Mouse (Mus musculus) hindbrain, embryonic 16.5 days (tissue): ENCODE measurements around the gene Plscr2. TPM values are rescaled to one million over a fixed set of nuclear protein-coding genes. Genes with fewer than 3 reads are reported as not detected.
A peak's percentile ranks its signal among the peaks of the same experiment; 100 is the strongest.

ENCODE experiments used
- ATAC-seq: fragments of 200-750 bp; cut with Nextera tagmentation; 2 replicates; pipeline ENCODE4 v1.8.0; 2017; ENCODE audit warnings: moderate TSS enrichment, moderate library complexity
- H3K27ac ChIP-seq: fragments of 300-500 bp; sonication (generic); 2 replicates; pipeline ENCODE4 v1.5.1; 2014; ENCODE audit warnings: low read depth, mild to moderate bottlenecking, control low read depth, low read length, moderate library complexity
- H3K27me3 ChIP-seq: fragments of 300-500 bp; sonication (generic); replicated peaks from 2 replicates; pipeline ENCODE4 v1.6.1; 2014; ENCODE audit warnings: low read length; ENCODE audit not compliant: control insufficient read depth, insufficient read depth
- H3K36me3 ChIP-seq: fragments of 300-500 bp; sonication (generic); 2 replicates; pipeline ENCODE4 v1.6.1; 2014; ENCODE audit warnings: mild to moderate bottlenecking, low read length, moderate library complexity, mixed read lengths; ENCODE audit not compliant: control insufficient read depth, insufficient read depth
- H3K4me1 ChIP-seq: fragments of 300-500 bp; sonication (generic); 2 replicates; pipeline ENCODE4 v1.6.1; 2014; ENCODE audit warnings: low read depth, low read length; ENCODE audit not compliant: control insufficient read depth, insufficient read depth
- H3K4me2 ChIP-seq: fragments of 300-500 bp; sonication (generic); 2 replicates; pipeline ENCODE4 v1.6.1; 2014; ENCODE audit warnings: mild to moderate bottlenecking, low read length, control low read depth, moderate library complexity
- H3K4me3 ChIP-seq: fragments of 300-500 bp; sonication (generic); 2 replicates; pipeline ENCODE4 v1.5.1; 2014; ENCODE audit warnings: mild to moderate bottlenecking, low read length, control low read depth, moderate library complexity
- H3K9ac ChIP-seq: fragments of 300-500 bp; sonication (generic); 2 replicates; pipeline ENCODE4 v1.6.1; 2014; ENCODE audit warnings: low read depth, mild to moderate bottlenecking, control low read depth, low read length, moderate library complexity
- H3K9me3 ChIP-seq: fragments of 300-500 bp; sonication (generic); 2 replicates; pipeline ENCODE4 v1.6.1; 2014; ENCODE audit warnings: mild to moderate bottlenecking, low read length, moderate library complexity; ENCODE audit not compliant: control insufficient read depth
- WGBS: fragments of 180-500 bp; shearing (Covaris S2); extraction: QIAGEN DNeasy Blood & Tissue Kit; methylation state at CpG from one replicate; pipeline ENCODE4 v1.1.7; 2014; 5-methylcytosine and 5-hydroxymethylcytosine counted together
- polyA plus RNA-seq: library from polyadenylated mRNA; unstranded; fragments of >200 nt; fragmentation: Nextera tagmentation; extraction: Ambion mirVana; gene quantifications from 2 replicates; pipeline ENCODE4 v1.2.1, GENCODE M21; 2015

The Plscr2 gene
- polyA plus RNA-seq, 1 experiment from 2014 or later: 0.78 TPM

DNA sequence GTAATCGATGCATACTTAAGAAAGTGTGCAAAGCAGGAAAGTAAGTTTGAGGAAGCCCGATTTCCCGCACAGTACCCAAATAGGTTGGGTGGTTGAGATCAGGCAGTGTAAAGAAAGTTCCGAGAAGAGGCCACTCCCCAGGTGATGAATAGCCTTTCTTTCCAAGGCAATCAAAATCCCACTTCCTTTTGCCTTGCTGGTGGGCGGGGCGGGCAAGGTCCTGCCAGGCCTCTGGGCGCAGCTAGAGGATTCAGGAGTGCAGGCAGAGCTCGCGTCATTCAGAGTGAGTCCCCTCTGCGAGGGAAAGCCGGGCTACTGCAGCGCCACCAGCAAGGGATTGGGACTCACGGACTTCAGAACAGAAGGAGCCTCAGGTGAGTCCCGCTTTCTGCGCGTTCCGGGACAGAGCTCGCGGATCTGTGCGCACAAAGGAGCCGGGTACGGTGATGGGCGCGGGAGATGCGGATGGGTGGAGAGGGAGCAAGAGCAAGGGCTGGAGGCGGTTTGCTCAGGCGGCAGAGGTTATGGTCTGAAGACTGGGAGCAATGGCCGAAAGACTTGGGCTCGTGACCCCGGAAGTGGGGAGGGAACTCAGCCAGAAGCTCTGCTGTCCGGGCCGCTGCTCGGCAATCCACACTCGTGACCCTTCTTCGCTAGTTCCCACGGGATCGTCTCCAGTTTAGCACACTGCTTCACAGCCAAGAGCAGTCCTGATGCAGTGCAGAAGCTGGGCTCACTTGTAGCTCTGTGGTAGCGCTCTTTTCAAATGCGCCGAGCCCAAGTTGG is 25.2 kb upstream of the Plscr2 start:
- no peaks in the 10 kb centered on the region for H3K9me3 ChIP-seq
- peak overlapping the region; percentile 79 for H3K27ac ChIP-seq
- no peaks in the 10 kb centered on the region for H3K36me3 ChIP-seq
- peak; percentile 94 for ATAC-seq
- peaks cover 9% of the 10 kb centered on the region for H3K4me1 ChIP-seq
- H3K9ac ChIP-seq: peak overlapping the region; percentile 76
- H3K4me2 ChIP-seq: peak overlapping the region; percentile 78
- H3K27me3 ChIP-seq: no peaks in the 10 kb centered on the region
- H3K4me3 ChIP-seq: peak overlapping the region; percentile 57
- under 1% methylated on average over 40 of the region's 40 CpGs for WGBS

DNA sequence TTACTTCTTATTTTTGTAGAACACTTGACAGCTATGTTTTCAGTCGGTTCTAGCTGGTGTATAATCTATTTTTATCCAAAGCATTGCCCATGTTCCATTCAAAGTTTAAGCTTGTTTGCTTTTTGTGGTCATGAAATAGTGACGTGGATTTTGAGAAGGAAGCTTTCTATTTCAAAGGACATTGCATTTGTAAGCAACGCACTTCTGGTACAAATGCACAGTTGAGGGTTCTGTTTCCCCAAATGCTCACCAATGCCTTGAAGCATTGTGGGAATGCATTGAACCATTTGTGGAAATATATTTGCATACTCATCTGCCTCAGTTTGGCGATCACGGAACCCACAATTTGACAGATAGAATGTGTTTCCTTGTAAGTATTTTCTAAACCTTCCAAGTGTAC is 22.7 kb upstream of the Plscr2 start:
- Histone ChIP-seq H3K4me3 (no peak overlapping the region), H3K9me3 (no peaks in the 10 kb centered on the region), H3K36me3 (no peaks in the 10 kb centered on the region), H3K4me2 (no peak overlapping the region), H3K4me1 (peaks cover 9% of the 10 kb centered on the region), H3K27ac (no peak overlapping the region), H3K27me3 (no peaks in the 10 kb centered on the region), H3K9ac (no peak overlapping the region)
- 77% methylated on average over 5 of the region's 5 CpGs for WGBS
- no peak for ATAC-seq

DNA sequence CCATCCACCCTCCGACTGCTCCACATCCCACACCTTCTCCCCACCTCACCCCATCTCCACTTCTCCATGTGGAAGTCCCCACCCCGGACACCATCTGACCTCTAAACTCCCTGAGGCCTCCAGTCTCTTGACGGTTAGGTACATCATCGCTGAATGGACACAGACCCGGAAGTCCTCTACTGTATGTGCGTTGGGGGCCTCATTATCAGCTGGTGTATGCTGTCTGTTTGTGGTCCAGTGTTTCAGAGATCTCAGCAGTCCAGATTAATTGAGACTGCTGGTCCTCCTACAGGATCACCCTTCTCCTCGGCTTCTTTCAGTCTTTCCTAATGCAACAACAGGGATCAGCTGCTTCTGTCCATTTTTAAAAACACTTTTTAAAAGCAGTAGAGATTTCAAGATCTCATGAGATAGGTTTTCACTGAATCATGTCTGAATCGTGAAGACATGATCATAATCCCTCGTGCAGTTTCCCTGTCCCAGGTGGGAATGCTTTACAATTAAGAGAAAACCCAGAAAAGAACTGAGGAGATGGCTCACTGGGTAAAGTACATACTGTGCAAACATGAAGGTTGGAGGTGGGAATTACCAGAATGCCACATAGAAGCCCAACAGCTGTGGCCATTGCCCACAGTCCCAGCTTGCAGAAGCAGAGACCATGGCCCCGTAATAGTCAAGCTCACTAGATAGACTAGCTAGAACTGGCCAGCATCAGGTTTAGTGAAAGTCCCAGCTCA is 21.6 kb upstream of the Plscr2 start:
- no peak overlapping the region for H3K4me2 ChIP-seq
- no peak overlapping the region for H3K9ac ChIP-seq
- no peak for ATAC-seq
- no peaks in the 10 kb centered on the region for H3K9me3 ChIP-seq
- no peaks in the 10 kb centered on the region for H3K27me3 ChIP-seq
- H3K27ac ChIP-seq: no peak overlapping the region
- 93% methylated on average over 10 of the region's 10 CpGs for WGBS
- H3K36me3 ChIP-seq: no peaks in the 10 kb centered on the region
- H3K4me1 ChIP-seq: peaks cover 9% of the 10 kb centered on the region
- H3K4me3 ChIP-seq: no peak overlapping the region

DNA sequence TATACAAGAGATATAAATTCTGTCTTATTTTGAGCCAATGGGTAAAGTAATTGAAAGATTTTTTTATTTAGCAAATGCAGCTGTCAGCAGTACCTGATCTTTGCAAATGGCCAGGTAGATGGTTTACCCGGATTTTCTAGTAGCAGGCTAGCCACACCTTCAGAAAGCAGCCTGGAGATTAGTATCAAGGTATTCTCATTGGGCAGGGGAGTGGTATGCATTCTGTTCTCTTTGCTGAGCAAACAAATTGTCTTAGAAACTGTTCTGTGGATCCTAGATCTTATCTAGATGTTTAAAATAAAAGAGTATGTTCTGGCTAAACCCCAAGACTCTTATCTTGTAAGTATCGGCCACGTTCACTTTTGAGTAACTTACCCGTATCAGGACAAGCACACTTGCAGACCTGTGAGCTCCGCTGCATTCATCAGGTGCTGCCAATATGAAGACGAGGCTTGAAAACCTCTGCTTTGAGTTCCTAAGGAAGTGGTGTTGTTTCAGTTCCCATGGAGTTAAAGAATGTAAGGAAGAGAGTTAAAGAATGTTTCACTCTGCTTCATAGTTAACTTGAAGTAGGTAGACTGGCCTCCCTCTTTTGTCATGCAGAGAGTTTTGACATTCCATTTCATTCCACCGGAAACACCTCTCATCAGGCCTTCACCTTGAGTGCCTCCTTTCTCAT is 14.8 kb upstream of the Plscr2 start:
- H3K27me3 ChIP-seq: no peaks in the 10 kb centered on the region
- H3K9me3 ChIP-seq: no peaks in the 10 kb centered on the region
- H3K4me1 ChIP-seq: no peaks in the 10 kb centered on the region
- ATAC-seq: no peak
- H3K4me2 ChIP-seq: no peak overlapping the region
- no peak overlapping the region for H3K27ac ChIP-seq
- H3K36me3 ChIP-seq: no peaks in the 10 kb centered on the region
- H3K9ac ChIP-seq: no peak overlapping the region
- 86% methylated on average over 7 of the region's 7 CpGs for WGBS
- no peak overlapping the region for H3K4me3 ChIP-seq

DNA sequence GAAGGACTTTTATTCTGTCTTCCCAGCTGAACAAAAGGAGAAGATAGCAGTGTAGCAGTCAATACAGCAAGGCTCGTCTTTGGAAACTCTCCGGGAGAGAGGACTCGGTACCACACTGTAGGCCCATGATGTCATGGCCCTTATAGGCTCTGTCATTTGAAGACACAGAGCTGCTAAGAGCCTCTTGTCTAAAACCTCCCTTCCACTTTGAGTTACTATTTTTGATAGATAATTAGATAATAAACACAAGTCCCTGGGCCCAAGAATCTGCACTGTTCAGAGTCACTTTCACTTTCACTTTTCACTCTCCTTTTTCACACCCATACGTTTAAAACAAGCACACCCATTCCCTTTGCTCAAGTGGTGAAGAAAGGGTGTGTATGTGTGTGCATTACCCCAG is 9.7 kb upstream of the Plscr2 start:
- 90% methylated on average over 4 of the region's 4 CpGs for WGBS

DNA sequence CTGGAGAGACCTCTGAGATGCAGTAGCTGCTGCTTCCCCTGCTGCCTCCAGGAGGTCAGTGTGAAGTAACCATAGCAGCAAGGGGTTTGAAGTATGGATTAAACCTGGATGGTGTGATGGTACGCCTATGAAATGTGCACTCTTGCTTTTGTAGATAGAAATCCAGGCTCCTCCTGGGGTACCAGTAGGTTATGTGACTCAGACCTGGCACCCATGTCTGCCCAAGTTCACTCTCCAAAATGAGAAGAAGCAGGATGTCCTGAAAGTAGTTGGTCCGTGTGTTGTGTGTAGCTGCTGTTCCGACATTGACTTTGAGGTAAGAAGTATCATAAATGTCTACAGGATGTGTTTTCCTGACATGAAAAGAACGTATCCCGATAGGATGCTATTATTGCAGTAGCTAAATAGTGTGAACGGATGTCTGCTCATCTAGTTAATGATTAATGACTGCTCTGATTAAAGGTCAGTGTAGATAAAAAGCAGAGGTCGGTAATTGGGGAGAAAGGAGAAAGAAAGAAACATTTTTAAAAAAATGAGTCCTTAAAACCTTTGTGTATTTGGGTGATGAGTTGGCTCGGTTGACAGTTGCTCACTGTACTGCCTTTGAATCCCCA is 8.7 kb upstream of the Plscr2 start:
- 70% methylated on average over 8 of the region's 8 CpGs for WGBS
- no peak for ATAC-seq
- H3K36me3 ChIP-seq: no peaks in the 10 kb centered on the region

More for the DNA sequence above, 9.7 kb upstream of the Plscr2 start:
- no peak for ATAC-seq
- Histone ChIP-seq H3K4me3 (no peak overlapping the region), H3K9ac (no peak overlapping the region), H3K27me3 (no peaks in the 10 kb centered on the region), H3K4me1 (no peaks in the 10 kb centered on the region), H3K9me3 (no peaks in the 10 kb centered on the region), H3K27ac (no peak overlapping the region), H3K4me2 (no peak overlapping the region), H3K36me3 (no peaks in the 10 kb centered on the region)

DNA sequence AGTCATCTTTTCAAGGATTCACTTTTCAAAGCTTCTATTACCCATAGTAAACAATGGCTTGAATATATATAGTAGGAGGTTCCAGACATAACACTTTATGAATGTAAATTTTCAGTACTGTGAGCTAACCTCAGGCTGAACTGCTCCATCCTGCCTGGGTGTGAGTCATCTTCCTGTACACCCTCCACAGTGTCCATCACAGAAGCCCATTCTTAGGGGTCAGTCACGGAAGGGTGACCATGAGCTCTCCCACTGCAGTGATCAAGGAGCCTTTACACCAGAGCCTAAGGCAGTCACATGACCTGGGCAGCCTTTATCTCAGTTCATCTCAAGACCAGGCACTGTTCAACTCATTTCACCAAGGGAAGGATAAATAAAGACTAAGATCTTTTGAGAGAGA is 7.7 kb upstream of the Plscr2 start:
- ATAC-seq: no peak
- Histone ChIP-seq H3K4me3 (no peak overlapping the region), H3K36me3 (no peaks in the 10 kb centered on the region), H3K27ac (no peak overlapping the region), H3K27me3 (no peaks in the 10 kb centered on the region), H3K9me3 (no peaks in the 10 kb centered on the region), H3K4me1 (no peaks in the 10 kb centered on the region), H3K9ac (no peak overlapping the region), H3K4me2 (no peak overlapping the region)
- 79% methylated on average over 1 of the region's 1 CpGs for WGBS

More for the DNA sequence above, 8.7 kb upstream of the Plscr2 start:
- no peak overlapping the region for H3K27ac ChIP-seq
- H3K4me1 ChIP-seq: no peaks in the 10 kb centered on the region
- no peak overlapping the region for H3K4me3 ChIP-seq
- no peaks in the 10 kb centered on the region for H3K9me3 ChIP-seq
- H3K27me3 ChIP-seq: no peaks in the 10 kb centered on the region
- H3K9ac ChIP-seq: no peak overlapping the region
- no peak overlapping the region for H3K4me2 ChIP-seq

DNA sequence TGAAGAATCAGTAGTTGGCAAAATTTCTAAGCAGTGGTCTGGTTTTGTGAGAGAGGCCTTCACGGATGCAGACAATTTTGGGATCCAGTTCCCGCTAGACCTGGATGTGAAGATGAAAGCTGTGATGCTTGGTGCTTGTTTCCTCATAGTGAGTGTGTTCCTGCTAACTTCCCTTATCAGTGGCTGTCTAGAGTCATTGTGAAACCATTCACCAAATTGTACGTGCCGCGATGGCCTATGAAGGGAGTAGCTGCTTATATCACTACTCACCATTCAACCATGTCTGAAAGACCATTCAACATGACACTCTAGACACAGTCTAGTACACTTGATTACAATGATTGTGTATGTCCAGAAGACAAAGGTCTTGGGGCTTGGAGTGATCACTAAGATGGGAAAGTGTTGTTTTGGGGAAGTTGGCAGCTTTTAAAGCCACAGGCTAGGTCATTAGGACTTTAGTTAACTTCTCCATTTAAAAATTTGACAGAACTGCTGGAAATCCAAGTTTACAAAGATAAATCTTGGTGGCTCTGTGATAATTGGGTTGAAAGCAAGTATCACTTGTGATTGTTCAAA is 5.5 kb upstream of the Plscr2 start:
- WGBS: 95% methylated on average over 5 of the region's 5 CpGs

More for the DNA sequence above, 5.5 kb upstream of the Plscr2 start:
- no peak for ATAC-seq
- Histone ChIP-seq H3K27me3 (no peaks in the 10 kb centered on the region), H3K4me3 (no peak overlapping the region), H3K4me1 (no peaks in the 10 kb centered on the region), H3K27ac (no peak overlapping the region), H3K9ac (no peak overlapping the region), H3K36me3 (no peaks in the 10 kb centered on the region), H3K9me3 (no peaks in the 10 kb centered on the region), H3K4me2 (no peak overlapping the region)
